Mouse (Mus musculus) retina, postnatal 7 days (tissue): Measurements from ENCODE around the gene Gm20388.
A peak's percentile ranks its signal among the peaks of the same experiment; 100 is the strongest.

Experiments
- DNase-seq: peaks from one replicate; pipeline ENCODE4 v3.0.0-alpha.2; 2012; ENCODE audit warnings: low read depth, low spot score

Gm20388 gene

DNA sequence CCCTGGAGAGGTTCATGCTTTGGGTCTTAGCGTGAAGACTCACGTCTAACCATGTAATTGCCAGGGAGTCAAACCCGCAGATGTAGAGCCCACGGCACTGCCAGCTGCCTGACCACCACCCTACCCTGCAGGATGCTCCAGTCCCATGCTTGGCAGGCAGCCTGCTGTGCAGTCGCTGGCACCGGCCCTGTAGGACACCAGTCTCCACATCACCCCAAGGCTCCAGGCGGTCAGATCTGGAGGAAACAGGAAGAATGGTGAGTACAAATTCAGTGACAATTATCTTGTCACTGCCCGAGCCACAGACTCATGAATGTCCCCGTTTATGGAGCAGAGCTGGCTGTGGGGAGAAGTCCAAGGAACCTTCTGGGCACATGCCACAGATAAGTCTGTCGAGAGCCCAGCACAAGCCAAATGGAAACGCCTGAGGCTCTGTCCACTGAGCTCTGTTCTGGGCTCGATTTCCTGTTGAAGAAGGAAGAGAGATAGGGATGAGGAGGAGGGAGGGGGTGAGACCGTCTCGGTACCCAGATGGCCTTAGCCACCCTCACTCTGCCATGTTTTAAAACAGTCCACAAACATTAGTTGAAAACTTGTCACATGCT lies 1006.3 kb downstream of the Gm20388 start:
- no peak for DNase-seq

GRCm38 (mm10) chr8:120920527-120920926 lies 1009.9 kb downstream of the Gm20388 start:
- DNase-seq, result no peak

DNA sequence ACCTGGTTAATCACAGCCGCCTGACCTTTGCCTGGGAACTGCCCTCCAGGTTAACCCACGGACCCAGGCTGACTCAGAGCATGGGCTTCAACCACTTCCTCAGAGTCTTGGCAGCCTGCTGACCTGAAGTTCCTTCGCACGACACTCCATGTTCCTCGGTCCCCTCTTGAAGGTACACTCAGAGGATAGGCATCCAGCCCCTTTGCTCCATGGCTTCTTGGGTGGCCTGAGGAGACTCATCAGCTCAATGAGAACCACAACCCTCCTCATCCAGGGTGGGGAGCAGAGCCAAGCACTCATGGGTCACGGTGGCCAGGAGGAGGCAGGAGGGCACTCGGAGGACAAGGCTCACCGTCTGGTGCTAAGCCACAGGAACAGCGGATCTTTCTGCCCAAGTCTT lies 1015.6 kb downstream of the Gm20388 start:
- DNase-seq, result no peak

GRCm38 (mm10) chr8:120928082-120928481 lies 1017.4 kb downstream of the Gm20388 start:
- DNase-seq, result no peak

DNA sequence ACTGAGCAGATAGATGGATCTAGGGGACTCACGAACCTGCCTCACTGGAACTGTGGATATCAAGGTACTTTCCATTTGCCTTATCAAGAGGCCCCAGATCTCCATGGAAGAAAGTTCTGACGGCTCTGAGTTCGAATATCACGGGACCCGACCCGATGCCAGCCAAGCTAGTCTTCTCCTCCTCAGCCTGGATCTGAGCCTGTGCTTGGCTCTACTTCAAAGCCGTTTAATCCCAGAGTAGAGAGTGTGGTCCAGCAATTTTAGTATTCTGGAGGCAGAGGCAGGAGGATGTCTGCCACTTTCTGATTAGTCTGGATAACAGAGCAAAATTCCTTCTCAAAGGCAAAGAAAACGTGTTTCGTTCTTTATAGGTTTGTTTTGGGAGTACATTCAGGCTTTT lies 1024.0 kb downstream of the Gm20388 start:
- no peak for DNase-seq

DNA sequence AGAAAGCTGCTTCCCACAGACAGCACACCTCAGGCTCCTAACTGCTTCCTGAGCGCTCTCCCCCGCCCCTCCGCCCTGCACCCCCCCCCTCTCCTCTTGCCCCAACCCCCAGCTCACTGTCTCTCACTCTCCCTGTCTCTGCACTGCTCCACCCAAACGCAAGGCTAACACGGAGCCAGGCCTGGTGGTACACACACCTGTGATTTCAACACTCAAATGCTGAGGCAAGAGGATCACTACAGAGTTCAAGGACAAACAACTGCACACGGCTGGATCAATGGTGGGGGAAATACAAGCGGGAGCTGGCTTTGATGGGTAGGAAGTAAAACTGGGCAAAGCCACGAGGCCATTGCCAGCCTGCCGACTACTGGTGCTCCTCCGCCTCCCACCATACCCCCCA lies 1026.0 kb downstream of the Gm20388 start:
- DNase-seq, result no peak

GRCm38 (mm10) chr8:120937474-120937873 lies 1026.8 kb downstream of the Gm20388 start:
- DNase-seq, result no peak

DNA sequence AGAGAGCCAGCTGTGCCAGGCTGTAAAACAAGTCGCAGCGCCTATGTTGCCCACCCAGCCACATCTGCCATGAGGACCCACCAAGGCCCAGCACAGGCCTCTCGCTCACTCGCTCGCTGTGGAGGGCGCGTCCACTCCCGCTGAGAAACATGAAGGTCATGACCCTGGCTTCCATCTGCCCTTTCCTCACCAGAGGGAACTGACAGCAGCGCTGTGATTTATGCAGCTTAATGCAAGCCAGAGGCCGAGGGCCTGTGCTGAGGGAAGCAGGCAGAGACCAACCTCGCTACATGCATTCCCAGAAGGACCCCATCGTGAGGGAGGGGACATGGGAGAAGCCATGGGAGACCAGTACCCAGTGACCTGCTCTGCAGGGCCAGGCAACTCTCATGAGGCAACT lies 1029.6 kb downstream of the Gm20388 start:
- DNase-seq, result no peak

DNA sequence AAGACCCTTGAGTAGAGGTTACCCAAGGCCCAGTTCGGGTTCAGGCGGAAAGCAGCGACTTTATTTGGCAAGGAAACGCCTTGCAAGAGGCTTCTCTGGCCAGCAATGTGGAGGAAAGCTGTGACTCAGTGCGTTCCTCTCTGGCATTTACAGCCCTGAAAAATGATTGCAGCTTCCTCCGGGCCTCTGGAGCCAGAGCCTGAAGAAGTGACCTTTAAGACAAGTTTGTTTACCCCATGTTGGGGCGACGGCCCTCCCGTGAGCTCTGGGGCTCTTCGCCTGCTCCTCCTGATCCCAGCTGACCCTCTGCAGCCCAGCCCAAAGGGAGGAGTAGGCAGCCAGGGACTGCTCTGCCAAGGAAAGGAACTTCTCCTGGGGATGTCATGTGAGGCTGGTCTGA lies 1036.6 kb downstream of the Gm20388 start:
- DNase-seq, result no peak

DNA sequence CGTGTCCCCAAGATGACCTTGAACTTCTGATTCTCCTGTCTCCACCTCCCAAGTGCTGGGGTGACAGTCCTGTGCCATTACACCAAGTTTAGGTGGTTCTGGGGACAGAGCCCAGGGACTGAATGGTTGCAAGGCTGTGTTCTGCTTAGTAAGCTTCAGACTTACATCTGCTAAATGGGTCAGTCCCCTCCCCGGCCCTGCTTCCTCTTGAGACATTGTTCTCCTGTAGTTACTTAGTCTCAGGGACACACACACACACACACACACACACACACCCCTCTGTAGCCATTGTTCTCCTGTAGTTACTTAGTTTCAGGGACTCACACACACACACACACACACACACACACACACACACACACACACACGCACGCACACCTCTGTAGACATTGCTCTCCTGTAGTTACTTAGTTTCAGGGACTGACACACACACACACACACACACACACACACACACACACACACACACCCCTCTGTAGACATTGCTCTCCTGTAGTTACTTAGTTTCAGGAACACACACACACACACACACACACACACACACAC lies 1037.5 kb downstream of the Gm20388 start:
- no peak for DNase-seq

DNA sequence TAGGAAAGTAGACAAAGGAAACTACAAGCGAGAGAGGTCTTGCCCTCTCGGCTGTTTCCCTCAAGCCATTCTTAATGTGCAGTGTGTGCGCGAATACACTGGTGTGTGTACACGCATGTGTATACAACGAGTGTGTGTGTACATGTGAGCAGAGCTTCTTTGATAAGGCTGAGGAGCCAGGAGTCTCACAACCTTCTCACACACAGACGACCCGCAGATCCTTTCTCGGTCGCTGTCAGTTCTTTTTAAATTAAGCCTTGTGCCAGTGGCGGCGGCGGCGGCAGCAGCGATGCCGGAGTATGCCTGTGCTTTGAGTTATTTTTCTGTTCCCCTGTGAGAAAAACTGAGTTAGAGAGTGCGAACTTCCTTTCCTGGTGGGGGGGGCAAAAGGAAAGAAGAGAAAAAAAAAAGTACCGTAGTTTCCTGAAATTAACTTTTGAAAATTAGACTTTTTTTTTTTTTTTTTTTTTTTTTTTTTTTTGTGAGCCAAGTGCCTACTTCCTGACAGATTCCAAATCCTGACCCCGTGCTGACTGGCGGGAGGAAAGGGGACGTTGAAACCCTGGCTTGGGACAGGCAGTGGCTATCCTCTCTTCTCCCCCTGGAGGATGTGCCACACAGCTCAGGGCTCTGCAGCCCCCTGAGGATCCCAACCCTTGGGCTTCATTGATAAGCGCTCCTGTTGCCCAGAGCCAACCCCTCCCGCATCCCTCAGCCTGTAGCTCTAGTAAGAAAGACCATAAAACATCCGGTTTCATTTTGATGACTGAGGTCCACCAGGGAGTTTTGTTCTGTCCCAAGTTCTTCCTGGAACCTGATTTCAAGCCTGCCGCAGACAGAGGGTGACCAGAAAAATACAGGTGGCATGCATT lies 1038.2 kb downstream of the Gm20388 start:
- DNase-seq, result no peak

DNA sequence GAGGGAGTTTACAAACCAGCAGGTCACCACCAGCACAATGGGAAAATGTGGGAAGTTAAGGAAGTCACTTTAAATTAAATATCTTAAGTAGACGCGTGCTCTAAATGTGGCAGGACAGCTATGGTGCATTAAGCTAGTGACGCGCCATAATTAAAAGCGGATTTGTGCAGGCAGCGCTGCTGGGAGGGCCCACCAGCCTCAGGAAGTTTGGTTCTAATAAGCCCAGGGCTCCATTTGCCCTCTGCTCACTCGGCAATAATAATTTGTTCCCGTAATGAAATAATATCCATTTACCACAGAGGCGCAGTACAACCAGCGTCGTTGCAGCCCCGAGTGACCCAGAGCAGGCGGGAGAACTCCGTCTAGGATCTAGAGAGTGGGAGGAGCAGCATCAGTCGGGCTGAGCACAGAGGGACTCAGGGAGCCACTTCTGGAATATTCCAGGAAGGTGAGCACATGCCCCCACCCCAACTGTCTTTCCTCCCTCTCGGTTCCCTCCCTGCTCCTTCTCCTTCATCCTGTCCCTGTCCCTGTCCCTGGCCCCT lies 1040.1 kb downstream of the Gm20388 start:
- no peak for DNase-seq

- DNase-seq, result no peak
Observed at GRCm38 (mm10) chr8:120959470-120959891, 1048.8 kb downstream of the Gm20388 start.

DNA sequence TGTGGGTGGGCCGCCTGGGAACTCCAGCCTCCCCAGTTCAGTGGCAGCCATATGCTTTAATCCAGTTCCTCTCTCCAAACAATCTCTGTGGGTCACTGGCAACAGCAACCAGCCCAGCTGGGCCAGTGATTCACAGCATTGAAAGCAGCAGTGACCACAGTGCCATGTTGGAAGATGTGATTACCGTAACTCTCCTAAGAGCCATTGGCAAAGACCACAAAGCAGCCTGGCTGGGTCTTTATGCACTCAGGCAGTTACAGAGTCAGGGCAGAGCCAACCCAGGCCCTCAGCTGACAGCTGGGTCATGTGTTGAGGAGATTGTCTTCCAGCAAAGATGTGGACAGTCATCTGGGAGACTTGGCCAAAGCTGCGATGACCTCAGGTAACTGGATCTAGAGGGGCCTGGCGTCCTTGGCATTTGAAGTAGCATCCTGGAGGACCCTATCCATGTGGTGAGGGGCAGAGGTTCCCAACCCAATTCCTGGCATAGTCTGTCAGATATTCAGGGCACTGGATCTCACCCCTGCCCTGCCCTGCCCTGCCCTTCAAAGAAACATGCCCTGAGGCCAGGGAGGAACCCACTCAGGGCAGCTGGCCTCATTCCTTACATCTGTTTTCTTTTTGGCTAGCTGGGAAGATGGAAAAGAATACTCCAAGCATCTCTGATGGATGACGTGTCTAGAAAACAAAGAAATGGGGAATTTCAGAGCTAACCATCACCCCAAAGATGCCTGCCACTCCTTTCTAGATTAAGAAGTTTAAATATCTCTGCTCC lies 1052.2 kb downstream of the Gm20388 start:
- no peak for DNase-seq

DNA sequence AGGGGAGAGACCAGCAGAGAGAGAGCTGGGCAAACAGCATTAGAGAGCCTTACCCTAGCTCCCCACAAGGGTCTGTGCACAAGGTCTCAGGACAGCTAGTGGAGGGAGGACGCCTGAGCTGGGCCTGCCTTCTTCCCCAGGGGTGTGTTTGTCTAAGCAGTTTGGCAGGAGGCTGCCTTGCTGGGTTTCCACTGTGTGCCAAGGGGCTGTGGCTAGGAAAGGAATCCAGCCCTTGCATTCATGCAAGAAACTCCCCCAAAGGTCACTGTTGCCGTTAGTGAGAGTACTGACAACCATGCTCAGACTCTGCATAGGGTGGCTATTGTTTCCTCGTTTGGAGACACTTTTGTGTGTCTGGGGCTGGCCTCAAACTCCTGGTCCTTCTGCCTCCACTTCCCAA lies 1055.9 kb downstream of the Gm20388 start:
- no peak for DNase-seq

GRCm38 (mm10) chr8:120968308-120968707 lies 1057.7 kb downstream of the Gm20388 start:
- DNase-seq, result no peak

- DNase-seq, result peak; percentile 35
Observed at GRCm38 (mm10) chr8:120970346-120970745, 1059.7 kb downstream of the Gm20388 start.

DNA sequence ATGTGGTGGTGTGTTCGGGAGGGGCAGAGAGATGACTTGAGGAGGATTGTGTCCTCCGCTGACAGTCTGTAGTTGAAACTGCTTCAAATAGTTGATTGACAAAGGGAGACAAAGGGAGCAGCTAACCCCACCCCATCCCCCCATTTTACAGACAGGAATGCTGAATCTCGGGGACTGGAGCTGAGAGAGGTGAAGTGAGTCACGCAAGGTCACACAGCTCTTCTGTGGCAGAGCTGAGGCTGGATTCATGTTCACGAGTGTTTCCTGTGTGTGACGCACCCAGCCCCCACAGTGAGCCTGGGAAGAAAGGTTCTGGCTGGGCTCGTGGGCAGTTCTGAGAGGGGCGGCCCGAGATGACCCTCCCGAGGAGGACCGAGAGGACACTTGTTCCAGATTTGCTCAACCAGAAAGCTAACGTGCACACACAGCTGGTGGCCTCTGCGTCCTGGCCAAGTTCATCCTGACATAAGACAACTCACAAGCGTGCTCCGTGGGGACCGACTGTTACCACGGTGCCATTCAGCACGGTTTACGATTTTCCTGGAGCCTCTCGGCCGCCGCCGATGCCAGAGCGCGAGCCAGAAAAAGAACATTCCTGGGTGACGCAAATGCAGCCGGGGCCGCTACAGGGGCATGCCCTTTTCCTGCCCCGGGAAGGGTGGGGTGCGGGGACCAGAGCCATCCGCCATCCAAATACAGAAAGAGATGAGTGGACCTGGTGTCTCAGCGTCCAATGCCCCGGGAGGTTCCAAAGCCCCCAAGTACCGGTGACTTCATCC lies 1061.2 kb downstream of the Gm20388 start:
- no peak for DNase-seq

GRCm38 (mm10) chr8:120973046-120973445 lies 1062.4 kb downstream of the Gm20388 start:
- DNase-seq, result no peak

- DNase-seq, result no peak
Observed at GRCm38 (mm10) chr8:120977131-120977530, 1066.5 kb downstream of the Gm20388 start.

DNA sequence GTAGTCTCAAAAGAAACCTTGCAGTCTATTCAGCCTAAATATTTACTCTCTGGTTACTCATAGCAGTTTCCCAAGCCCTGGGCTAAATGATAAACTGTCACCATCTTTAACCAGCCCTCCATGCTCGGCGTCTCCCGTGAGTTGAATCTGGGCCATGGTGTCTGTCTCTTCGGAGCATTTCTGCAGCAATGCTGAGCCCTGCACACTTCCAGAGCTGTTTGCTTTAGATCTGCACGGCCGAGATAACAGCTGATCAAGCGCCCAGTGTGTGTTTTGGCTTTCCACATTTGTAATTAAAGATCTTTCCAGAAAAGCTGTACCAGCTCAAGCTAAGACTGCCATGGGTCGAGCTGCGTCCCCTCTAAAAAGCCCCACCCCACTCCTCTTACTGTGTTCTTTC lies 1068.6 kb downstream of the Gm20388 start:
- no peak for DNase-seq
